Mouse (Mus musculus) C2C12 (cell line): ENCODE measurements at regions not wholly inside any gene's neighbourhood (a gene's known extent, or its start where the extent isn't known, plus 50 kb on each side); places are given as distances from the start of the nearest gene placed in this dataset.

Experiments
- CTCF ChIP-seq: IDR thresholded peaks from one replicate; pipeline ENCODE4 v1.5.1; 2011; ENCODE audit not compliant: control insufficient read depth, insufficient read depth, insufficient read length
- MYOD1 ChIP-seq: IDR thresholded peaks from one replicate; pipeline ENCODE4 v1.6.1; 2011; ENCODE audit warnings: low read depth; ENCODE audit not compliant: control insufficient read depth, insufficient read length
- MYOG ChIP-seq: IDR thresholded peaks from one replicate; pipeline ENCODE4 v1.6.1; 2011; ENCODE audit not compliant: control insufficient read depth, insufficient read length; ENCODE audit errors: extremely low read depth
- USF1 ChIP-seq: IDR thresholded peaks from one replicate; pipeline ENCODE4 v1.6.1; 2011; ENCODE audit warnings: low read depth, mild to moderate bottlenecking, control low read depth, moderate library complexity

DNA sequence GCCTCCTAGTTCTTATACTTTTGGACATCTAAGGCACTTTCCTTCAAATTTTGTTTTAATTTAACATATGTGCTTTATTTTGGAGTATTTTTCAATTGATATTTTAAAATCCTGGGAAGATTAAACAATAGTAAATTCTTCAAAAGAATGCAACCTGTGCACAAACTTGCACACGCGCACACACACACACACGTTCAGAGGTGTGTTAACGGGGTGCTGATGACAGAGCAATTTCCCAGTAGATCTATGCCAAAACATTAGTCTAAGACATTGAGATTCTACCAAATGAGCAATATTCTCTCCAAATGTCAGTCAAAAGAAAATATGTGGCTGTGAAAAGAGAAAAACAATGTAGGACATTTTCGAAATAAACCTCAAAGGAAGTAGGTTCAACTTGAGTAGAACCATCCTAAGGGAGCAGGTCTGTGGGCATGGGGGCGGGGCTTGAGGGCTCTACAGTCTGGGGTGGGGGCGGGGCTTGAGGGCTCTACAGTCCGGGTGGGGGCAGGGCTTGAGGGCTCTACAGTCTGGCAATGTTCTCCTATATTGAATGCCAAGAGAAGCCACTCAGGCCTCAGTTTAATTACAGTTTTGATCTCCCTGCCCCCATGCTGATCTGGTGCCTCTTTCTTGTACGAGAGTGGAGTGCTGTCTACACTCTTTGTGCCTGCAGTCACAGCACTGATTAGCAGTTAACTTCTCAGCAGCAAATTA is 157.0 kb downstream of the Qdpr start:
- no peak for TF ChIP-seq CTCF
- no peak for TF ChIP-seq MYOD1
- no peak for TF ChIP-seq MYOG
- TF ChIP-seq USF1, result no peak
